ENCODE assay signal across 11 mouse cellular contexts in the genomic region with DNA sequence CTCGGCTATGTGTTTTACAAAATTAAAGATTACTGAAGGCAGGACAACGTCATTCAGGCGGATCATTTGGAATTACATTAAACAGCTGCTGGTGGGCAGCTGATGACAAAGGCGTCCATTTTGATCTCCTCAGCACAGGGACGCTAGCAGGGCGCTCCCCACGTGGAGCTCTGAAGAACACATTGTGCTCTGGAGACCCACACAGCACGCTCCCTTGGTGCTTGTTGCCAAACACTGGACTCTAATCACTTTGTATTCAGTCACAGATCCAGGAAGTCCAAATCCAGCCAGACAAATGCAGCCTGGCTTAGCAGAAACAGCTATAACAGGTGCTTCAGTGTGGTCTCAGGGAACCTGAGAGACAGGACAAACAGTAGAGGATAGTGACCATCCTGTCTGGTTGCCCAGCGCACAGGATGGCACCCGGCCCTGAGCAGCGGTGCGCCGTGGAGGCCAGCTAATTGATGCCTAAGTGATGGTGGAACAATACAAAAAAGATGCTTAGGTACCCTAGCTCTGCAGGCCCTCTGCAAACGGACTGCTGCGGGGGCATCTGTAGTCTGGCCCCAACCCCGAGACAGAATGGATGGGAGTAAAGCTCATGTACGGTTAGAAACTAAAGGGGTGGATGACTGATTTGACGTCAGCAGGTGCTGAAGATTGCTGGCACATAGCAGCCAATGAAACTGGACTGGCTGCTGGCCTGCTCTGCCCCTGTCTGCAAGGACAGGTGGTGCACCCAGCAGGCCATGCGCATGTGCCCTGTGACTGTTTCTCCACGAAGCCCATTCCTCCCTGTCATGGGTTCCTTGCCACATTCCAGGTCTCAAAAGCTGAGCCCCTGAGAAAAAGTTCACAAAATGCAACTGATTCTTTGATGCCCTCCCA.
A peak's percentile ranks its signal among the peaks of the same experiment; 100 is the strongest.
DNase-seq lines count a peak whose midpoint lies in the region; ATAC-seq and TF ChIP-seq lines count a peak whose summit lies in the region.
"Had no signal": no experiment of that assay in that cellular context is flagged by ENCODE, and none has a peak within 500 bp of the region (broad histone marks: within the 10 kb centered on the region; RNA-seq: fewer than 3 reads in every experiment).

No protein-coding gene starts in this region.

- no peak for DNase-seq in heart, adult 2 months
- DNase-seq in testis, postnatal 14 days (ENCODE audit: low spot score), result peak; percentile 15
- DNase-seq in testis, postnatal 10 days (ENCODE audit: low spot score), result no peak
- DNase-seq in left cerebral cortex, adult 2 months (ENCODE audit: extremely low spot score in 1 of 2, low spot score in 2 of 2), result no peak
- no peak for DNase-seq in urinary bladder, postnatal 10 days (ENCODE audit: low spot score)
- no peak for DNase-seq in embryo, embryonic 10.5 days (ENCODE audit: low spot score)
- DNase-seq: heart, postnatal 4 days had no signal

- no peaks in the 10 kb centered on the region; the same call in 1 of the 2 replicates for H3K4me1 ChIP-seq in heart, adult 2 months (ENCODE audit: control insufficient read depth, insufficient read depth, low read length)
- peaks cover 21% of the 10 kb centered on the region for H3K4me1 ChIP-seq in heart, embryonic 12.5 days (replicated peaks)
- H3K4me1 ChIP-seq in intestine, postnatal 0 days (replicated peaks; ENCODE audit: control insufficient read depth, insufficient read depth, low read length), result no peaks in the 10 kb centered on the region

- H3K4me2 ChIP-seq in heart, embryonic 12.5 days, result no peak overlapping the region
- H3K4me2 ChIP-seq in intestine, postnatal 0 days (replicated peaks; ENCODE audit: low read depth), result no peak overlapping the region
- H3K4me2 ChIP-seq: embryonic facial prominence, embryonic 12.5 days had no signal

- TF ChIP-seq EP300 in heart, adult 2 months (IDR thresholded peaks at IDR 0.05; ENCODE audit: insufficient read depth, low read depth, low read length), result no peak

- no peak for ATAC-seq in heart, embryonic 12.5 days (ENCODE audit: insufficient number of reproducible peaks, low FRiP score)
- ATAC-seq in intestine, postnatal 0 days, result no peak
- ATAC-seq: CD4-positive, CD25-positive, alpha-beta regulatory T cell, adult 4 months had no signal

- H3K27me3 ChIP-seq in heart, adult 2 months (ENCODE audit: control insufficient read depth, insufficient read depth, low read length), result 0 out of 2 replicates have a peak, but pooled peaks cover 1% of the 10 kb centered on the region
- no peaks in the 10 kb centered on the region for H3K27me3 ChIP-seq in heart, embryonic 12.5 days (replicated peaks)
- no peaks in the 10 kb centered on the region for H3K27me3 ChIP-seq in intestine, postnatal 0 days (replicated peaks; ENCODE audit: control insufficient read depth, insufficient read depth, low read length)
- H3K27me3 ChIP-seq: embryonic facial prominence, embryonic 12.5 days had no signal

- H3K79me2 ChIP-seq in heart, adult 2 months (replicated peaks; ENCODE audit: control insufficient read depth, insufficient read depth, low read length), result no peaks in the 10 kb centered on the region

- 79% methylated on average over 20 of the region's 20 CpGs for WGBS in heart, adult 2 months
- 76% methylated on average over 20 of the region's 20 CpGs for WGBS in heart, embryonic 12.5 days
- WGBS in intestine, postnatal 0 days, result 85% methylated on average over 20 of the region's 20 CpGs

- no peak for TF ChIP-seq POLR2A in heart, adult 2 months (IDR thresholded peaks at IDR 0.05; ENCODE audit: insufficient read depth, low read depth, low read length)

- H3K9ac ChIP-seq in heart, adult 2 months (ENCODE audit: low read depth, low read length), result no peak overlapping the region
- H3K9ac ChIP-seq in heart, embryonic 12.5 days, result no peak overlapping the region
- no peak overlapping the region for H3K9ac ChIP-seq in intestine, postnatal 0 days (ENCODE audit: low read depth, low read length)
- H3K9ac ChIP-seq: embryonic facial prominence, embryonic 12.5 days had no signal

- no peaks in the 10 kb centered on the region for H3K9me3 ChIP-seq in heart, embryonic 12.5 days (replicated peaks)
- no peaks in the 10 kb centered on the region for H3K9me3 ChIP-seq in intestine, postnatal 0 days (ENCODE audit: control insufficient read depth)
- H3K9me3 ChIP-seq: embryonic facial prominence, embryonic 12.5 days had no signal

- H3K27ac ChIP-seq in heart, adult 2 months, result no peak overlapping the region
- no peak overlapping the region for H3K27ac ChIP-seq in heart, embryonic 12.5 days (ENCODE audit: poor library complexity, severe bottlenecking)
- H3K27ac ChIP-seq in intestine, postnatal 0 days (ENCODE audit: low read depth, low read length), result no peak overlapping the region
- no peak overlapping the region for H3K27ac ChIP-seq in left cerebral cortex, adult 2 months
- H3K27ac ChIP-seq: embryonic facial prominence, embryonic 12.5 days had no signal

- H3K36me3 ChIP-seq in heart, adult 2 months (ENCODE audit: control insufficient read depth, insufficient read depth, low read length), result no peaks in the 10 kb centered on the region
- no peaks in the 10 kb centered on the region for H3K36me3 ChIP-seq in heart, embryonic 12.5 days
- no peaks in the 10 kb centered on the region for H3K36me3 ChIP-seq in intestine, postnatal 0 days (ENCODE audit: control insufficient read depth, insufficient read depth)
- H3K36me3 ChIP-seq: embryonic facial prominence, embryonic 12.5 days had no signal

- intact Hi-C loops in heart, adult 2 months (cut with DNase I), result loop anchor here (2.0 kb wide), 1 partner anchor 523 kb away; no protein-coding TSS in a partner anchor
- intact Hi-C loops in left cerebral cortex, adult 2 months (cut with DNase I), result loop anchor here (2.0 to 10.0 kb wide), 6 partner anchors 321 to 1141 kb away; a partner anchor contains a TSS

- H3K4me3 ChIP-seq in heart, adult 2 months, result no peak overlapping the region
- no peak overlapping the region for H3K4me3 ChIP-seq in heart, embryonic 12.5 days
- no peak overlapping the region for H3K4me3 ChIP-seq in intestine, postnatal 0 days (ENCODE audit: low read depth, low read length)
- H3K4me3 ChIP-seq in left cerebral cortex, adult 2 months, result no peak overlapping the region
- H3K4me3 ChIP-seq: embryonic facial prominence, embryonic 12.5 days had no signal

- peak; percentile 9; the same call in 1 of the 2 replicates for TF ChIP-seq CTCF in heart, adult 2 months (IDR thresholded peaks at IDR 0.05)
- peak; percentile 52 for TF ChIP-seq CTCF in intestine, postnatal 0 days (IDR thresholded peaks at IDR 0.05; ENCODE audit: low read depth)
- no peak; the same call in 1 of the 2 replicates for TF ChIP-seq CTCF in left cerebral cortex, adult 2 months (IDR thresholded peaks at IDR 0.05)
